Mouse (Mus musculus): ENCODE measurements around the gene Fscb.

Gene Fscb

GRCm38 (mm10) chr12:64474590-64474989, at the start of gene Fscb:
TSS of gene Fscb (minus strand) at chr12:64474690.
- DNase-seq (ENCODE audit: low spot score), result no peak

- no peak for DNase-seq (ENCODE audit: low spot score)
Observed at GRCm38 (mm10) chr12:64516775-64517174, 42.3 kb upstream of the Fscb start.

GRCm38 (mm10) chr12:64513439-64513838, 38.9 kb upstream of the Fscb start:
- no peak for DNase-seq (ENCODE audit: low spot score)

GRCm38 (mm10) chr12:64497706-64498105, 23.2 kb upstream of the Fscb start:
- DNase-seq (ENCODE audit: low spot score), result no peak

- DNase-seq (ENCODE audit: low spot score), result no peak
Observed at GRCm38 (mm10) chr12:64473615-64474014, 875 bp downstream of the Fscb start.

GRCm38 (mm10) chr12:64473136-64473535, 1.4 kb downstream of the Fscb start:
- DNase-seq (ENCODE audit: low spot score), result no peak

GRCm38 (mm10) chr12:64455228-64455627, 19.3 kb downstream of the Fscb start:
- DNase-seq (ENCODE audit: low spot score), result no peak

GRCm38 (mm10) chr12:64449911-64450310, 24.6 kb downstream of the Fscb start:
- DNase-seq (ENCODE audit: low spot score), result no peak

GRCm38 (mm10) chr12:64436675-64437074, 37.8 kb downstream of the Fscb start:
- no peak for DNase-seq (ENCODE audit: low spot score)
